Mouse (Mus musculus) MEL-GATA-1-ER (cell line): ENCODE results near the gene Cnih3.

Experiments
- DNase-seq: peaks from one replicate; pipeline ENCODE4 v3.0.0-alpha.2; 2012; ENCODE audit warnings: low read depth; ENCODE audit errors: extremely low read depth

Cnih3 gene

GRCm38 (mm10) chr1:181353200-181354097, 1.0 kb downstream of the Cnih3 start:
- no peak for DNase-seq

DNA sequence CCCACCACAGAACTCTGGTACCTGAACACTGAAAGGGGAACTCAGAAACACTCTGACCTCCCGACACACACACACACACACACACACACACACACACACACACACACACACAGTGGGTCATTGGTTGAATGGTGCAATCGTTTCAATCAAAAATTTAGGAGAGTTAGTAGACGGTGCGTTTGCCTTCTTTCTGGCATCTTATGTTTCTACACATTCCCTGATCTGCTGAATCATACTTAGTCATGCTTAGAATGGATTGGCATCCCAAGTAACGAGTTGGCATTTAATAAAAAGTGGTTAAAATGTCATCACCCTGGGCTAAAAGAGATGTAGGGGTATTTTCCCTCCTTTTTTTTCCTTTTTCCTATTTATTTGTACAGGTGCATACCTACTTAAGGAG, 3.3 kb downstream of the Cnih3 start:
- DNase-seq, result no peak

GRCm38 (mm10) chr1:181357870-181358269, 5.4 kb downstream of the Cnih3 start:
- no peak for DNase-seq

- no peak for DNase-seq
These were observed 6.1 kb downstream of the Cnih3 start for GRCm38 (mm10) chr1:181358526-181358925.

DNA sequence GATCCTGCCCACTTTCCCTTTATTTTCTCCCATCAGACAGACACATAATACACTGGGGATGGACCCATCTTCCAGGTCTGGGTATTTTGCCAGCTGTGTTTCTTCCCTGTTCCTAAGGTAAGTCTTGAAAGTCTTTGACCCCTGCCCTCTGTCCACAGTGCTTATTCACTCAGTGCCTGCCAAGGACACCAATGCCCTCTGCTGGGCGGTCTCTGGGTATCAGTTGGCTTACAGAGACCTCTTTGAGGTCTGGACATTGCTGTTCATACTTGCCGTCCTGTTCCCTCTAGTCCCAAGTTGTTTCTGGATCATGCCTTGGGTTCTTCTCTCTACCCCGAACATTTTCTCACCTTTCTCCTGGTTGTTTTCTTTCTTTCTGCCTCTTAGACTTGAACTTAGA, 8.3 kb downstream of the Cnih3 start:
- DNase-seq, result no peak

- no peak for DNase-seq
These were observed 11.6 kb downstream of the Cnih3 start for GRCm38 (mm10) chr1:181364025-181364424.

DNA sequence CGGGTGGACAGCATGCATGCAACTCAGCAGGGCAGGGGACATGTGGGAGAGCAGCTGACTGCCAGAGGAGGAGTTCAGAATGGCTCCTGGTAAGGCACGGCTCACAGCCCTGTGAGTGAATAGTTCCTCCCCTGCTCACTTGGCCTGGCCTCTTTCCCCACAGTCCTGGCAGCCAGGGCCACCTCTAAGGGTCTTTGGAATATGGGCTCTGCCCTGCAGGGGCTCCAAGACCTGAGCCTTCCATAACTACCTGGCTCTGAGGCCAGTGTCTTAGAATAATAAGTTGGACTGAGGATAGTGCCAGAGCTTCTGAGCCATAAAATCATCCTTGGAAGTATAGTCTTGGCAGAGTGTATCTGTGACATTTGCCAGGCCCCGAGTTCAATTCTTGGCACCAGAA, 12.9 kb downstream of the Cnih3 start:
- no peak for DNase-seq

DNA sequence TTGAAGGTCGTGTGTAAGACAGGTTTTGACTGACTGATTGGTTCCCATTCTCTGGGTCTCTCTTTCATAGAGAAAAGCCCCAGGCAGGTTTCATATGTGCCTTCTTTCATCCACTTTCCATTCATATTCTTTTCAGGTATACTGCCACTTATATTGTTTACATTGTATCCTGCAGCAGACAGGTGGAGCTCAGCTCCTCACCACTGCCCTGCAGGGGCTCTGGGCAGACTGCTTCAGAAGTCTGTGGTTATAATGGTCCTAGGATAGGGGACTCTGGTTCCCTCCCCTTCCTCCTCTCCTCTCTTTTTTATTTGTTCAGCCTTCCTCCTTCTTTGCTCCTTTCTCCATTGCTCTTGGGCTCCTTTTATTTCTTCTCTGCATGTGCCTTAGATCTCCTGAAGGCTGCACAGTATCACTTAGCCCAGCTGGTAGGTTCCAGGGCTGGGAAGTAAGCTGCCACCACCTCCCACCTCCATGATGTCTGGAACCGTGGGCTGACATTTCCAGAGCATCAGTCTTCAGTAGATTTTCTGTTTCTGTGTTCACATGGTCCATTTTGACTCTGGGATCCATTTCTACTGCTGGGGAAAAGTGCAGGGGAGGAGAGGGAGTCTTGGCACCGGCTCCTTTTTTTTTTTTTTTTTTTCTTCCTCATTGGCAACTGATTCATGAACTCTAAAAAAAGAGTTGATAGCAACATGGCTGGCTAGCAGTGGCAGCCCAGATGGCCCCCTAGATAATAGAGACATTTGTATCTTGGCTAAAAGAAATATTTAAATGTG, 16.6 kb downstream of the Cnih3 start:
- DNase-seq, result no peak

DNA sequence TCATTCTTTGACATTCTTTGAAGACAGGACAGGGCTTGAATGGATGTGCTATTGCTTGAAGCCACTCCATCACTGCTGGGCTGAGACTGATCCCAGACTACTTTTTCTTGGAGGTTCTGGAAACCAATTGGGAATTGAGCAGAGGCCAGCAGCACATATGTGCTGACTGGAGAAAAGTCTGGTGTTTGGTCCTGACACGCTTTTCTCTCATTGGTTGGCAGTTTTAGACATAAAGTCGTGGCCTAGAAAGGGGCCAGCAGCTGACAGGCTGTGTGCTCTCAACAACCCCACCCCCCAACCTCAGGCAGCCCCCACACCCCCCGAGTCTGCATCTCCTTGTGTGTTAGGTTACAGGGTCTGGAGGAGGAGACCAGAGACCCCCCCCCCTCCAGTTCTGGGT, 17.9 kb downstream of the Cnih3 start:
- DNase-seq, result no peak

DNA sequence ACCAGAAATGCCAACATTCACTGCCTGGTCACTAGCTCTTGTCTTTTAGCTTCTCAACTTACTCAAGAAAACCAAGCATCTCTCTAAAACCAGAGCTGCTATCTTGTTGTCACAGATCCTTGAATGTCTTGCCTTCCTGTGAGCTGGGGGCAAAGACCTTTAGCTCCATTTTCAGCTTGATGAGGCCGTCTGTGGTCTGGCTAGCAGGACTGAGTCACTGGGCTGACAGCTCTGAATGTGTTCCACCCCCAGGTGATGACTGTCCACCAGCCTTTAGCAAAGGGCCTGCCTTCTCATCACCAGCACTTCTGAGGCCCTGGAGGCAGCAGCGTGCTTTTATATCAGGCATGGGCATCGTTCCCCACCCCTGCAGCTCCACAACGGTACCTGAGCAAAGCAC, 18.8 kb downstream of the Cnih3 start:
- no peak for DNase-seq

GRCm38 (mm10) chr1:181372306-181372705, 19.9 kb downstream of the Cnih3 start:
- peak; percentile 85 for DNase-seq

GRCm38 (mm10) chr1:181374627-181375374, 22.4 kb downstream of the Cnih3 start:
- no peak for DNase-seq

GRCm38 (mm10) chr1:181376431-181376830, 24.0 kb downstream of the Cnih3 start:
- no peak for DNase-seq

GRCm38 (mm10) chr1:181379664-181380063, 27.2 kb downstream of the Cnih3 start:
- DNase-seq, result peak; percentile 24

- no peak for DNase-seq
These were observed 29.1 kb downstream of the Cnih3 start for GRCm38 (mm10) chr1:181381410-181382010.

- DNase-seq, result no peak
These were observed 36.8 kb downstream of the Cnih3 start for GRCm38 (mm10) chr1:181389264-181389663.

GRCm38 (mm10) chr1:181392489-181392888, 40.1 kb downstream of the Cnih3 start:
- no peak for DNase-seq

GRCm38 (mm10) chr1:181393250-181394149, 41.1 kb downstream of the Cnih3 start:
- no peak for DNase-seq

DNA sequence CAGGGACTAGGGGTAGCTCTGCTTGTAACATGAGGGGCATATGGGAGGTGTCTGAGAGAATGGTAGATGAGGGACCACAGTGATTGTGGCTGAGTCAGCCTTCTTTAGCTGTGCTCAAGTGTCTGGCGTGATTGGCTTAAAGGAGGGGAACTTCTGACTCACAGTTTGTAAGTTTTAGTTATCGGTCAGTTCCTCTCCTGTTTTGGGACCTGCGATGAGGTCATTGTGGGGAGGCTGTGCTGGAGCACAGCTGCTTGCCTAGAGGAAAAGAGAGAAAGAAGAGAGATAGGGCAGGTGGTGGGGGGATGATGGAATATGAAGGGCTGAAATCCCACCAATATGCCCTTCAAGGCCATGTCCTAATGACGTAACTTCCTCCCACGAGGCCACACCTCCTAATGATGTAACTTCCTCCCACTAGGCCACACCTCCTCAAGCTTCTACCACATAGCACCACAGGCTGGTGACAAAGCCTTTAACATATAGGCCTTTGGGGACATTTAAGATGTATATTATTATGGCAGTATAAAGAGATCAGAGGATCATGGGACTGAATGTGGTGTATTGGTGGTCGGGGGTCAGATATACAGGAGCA, 42.9 kb downstream of the Cnih3 start:
- no peak for DNase-seq

- no peak for DNase-seq
These were observed 46.8 kb downstream of the Cnih3 start for GRCm38 (mm10) chr1:181399179-181399578.
